Mouse (Mus musculus): Measurements from ENCODE around the gene Armh3. TPM values are rescaled to one million over a fixed set of nuclear protein-coding genes. Genes with fewer than 3 reads are reported as not detected.

Gene Armh3
- polyA plus RNA-seq, 1 experiment from 2014 or later: 19.3 TPM

- no peak overlapping the region for H3K27ac ChIP-seq
- peaks cover 56% of the 10 kb centered on the region for H3K36me3 ChIP-seq (replicated peaks)
- no peak overlapping the region for H3K4me3 ChIP-seq (replicated peaks)
- H3K27me3 ChIP-seq: no peaks in the 10 kb centered on the region
- 91% methylated on average over 10 of the region's 10 CpGs for WGBS
- H3K4me1 ChIP-seq: peaks cover 7% of the 10 kb centered on the region
- no peak overlapping the region for H3K4me2 ChIP-seq
- H3K9me3 ChIP-seq: peaks cover 5% of the 10 kb centered on the region; the same call in 1 of the 2 replicates
- no peak for ATAC-seq (ENCODE audit: low FRiP score)
- H3K9ac ChIP-seq: no peak overlapping the region
Measured at GRCm38 (mm10) chr19:46030196-46030983, 32.1 kb upstream of the Armh3 start.

- Histone ChIP-seq H3K27ac (no peak overlapping the region), H3K36me3 (replicated peaks) (peaks cover 49% of the 10 kb centered on the region), H3K9ac (no peak overlapping the region), H3K4me1 (peaks cover 7% of the 10 kb centered on the region), H3K4me3 (replicated peaks) (no peak overlapping the region), H3K27me3 (no peaks in the 10 kb centered on the region), H3K9me3 (peaks cover 5% of the 10 kb centered on the region; the same call in 1 of the 2 replicates), H3K4me2 (no peak overlapping the region)
- ATAC-seq (ENCODE audit: low FRiP score): no peak
- 100% methylated on average over 1 of the region's 1 CpGs for WGBS
Measured at GRCm38 (mm10) chr19:46029652-46030051, 31.4 kb upstream of the Armh3 start.

GRCm38 (mm10) chr19:46028747-46029320, 30.5 kb upstream of the Armh3 start:
- H3K9me3 ChIP-seq: peaks cover 5% of the 10 kb centered on the region; the same call in 1 of the 2 replicates
- no peak overlapping the region for H3K4me3 ChIP-seq (replicated peaks)
- H3K27ac ChIP-seq: no peak overlapping the region
- H3K4me1 ChIP-seq: peaks cover 7% of the 10 kb centered on the region
- 74% methylated on average over 11 of the region's 11 CpGs for WGBS
- H3K9ac ChIP-seq: no peak overlapping the region
- no peak overlapping the region for H3K4me2 ChIP-seq
- peaks cover 41% of the 10 kb centered on the region for H3K36me3 ChIP-seq (replicated peaks)
- H3K27me3 ChIP-seq: no peaks in the 10 kb centered on the region
- ATAC-seq (ENCODE audit: low FRiP score): no peak

GRCm38 (mm10) chr19:46026567-46026966, 28.3 kb upstream of the Armh3 start:
- Histone ChIP-seq H3K4me1 (0 out of 2 replicates have a peak, but pooled peaks cover 3% of the 10 kb centered on the region), H3K4me3 (replicated peaks) (no peak overlapping the region), H3K36me3 (replicated peaks) (peaks cover 18% of the 10 kb centered on the region), H3K9ac (no peak overlapping the region), H3K27ac (no peak overlapping the region), H3K27me3 (no peaks in the 10 kb centered on the region), H3K9me3 (peaks cover 5% of the 10 kb centered on the region; the same call in 1 of the 2 replicates), H3K4me2 (no peak overlapping the region)
- no peak for ATAC-seq (ENCODE audit: low FRiP score)
- 77% methylated on average over 8 of the region's 8 CpGs for WGBS

- H3K36me3 ChIP-seq (replicated peaks): peaks cover 5% of the 10 kb centered on the region; the same call in 1 of the 2 replicates
- no peak overlapping the region for H3K4me2 ChIP-seq
- H3K27ac ChIP-seq: no peak overlapping the region
- no peak overlapping the region for H3K9ac ChIP-seq
- H3K27me3 ChIP-seq: no peaks in the 10 kb centered on the region
- no peak overlapping the region for H3K4me3 ChIP-seq (replicated peaks)
- ATAC-seq (ENCODE audit: low FRiP score): no peak
- 0 out of 2 replicates have a peak, but pooled peaks cover 3% of the 10 kb centered on the region for H3K4me1 ChIP-seq
- WGBS: 87% methylated on average over 6 of the region's 6 CpGs
- H3K9me3 ChIP-seq: peaks cover 5% of the 10 kb centered on the region; the same call in 1 of the 2 replicates
Measured at GRCm38 (mm10) chr19:46024959-46025358, 26.7 kb upstream of the Armh3 start.

GRCm38 (mm10) chr19:46016023-46016422, 17.7 kb upstream of the Armh3 start:
- no peak overlapping the region for H3K4me3 ChIP-seq (replicated peaks)
- H3K36me3 ChIP-seq (replicated peaks): no peaks in the 10 kb centered on the region
- no peaks in the 10 kb centered on the region for H3K4me1 ChIP-seq
- H3K27me3 ChIP-seq: no peaks in the 10 kb centered on the region
- ATAC-seq (ENCODE audit: low FRiP score): no peak
- H3K27ac ChIP-seq: no peak overlapping the region
- no peak overlapping the region for H3K9ac ChIP-seq
- H3K9me3 ChIP-seq: no peaks in the 10 kb centered on the region
- WGBS: 74% methylated on average over 2 of the region's 2 CpGs
- H3K4me2 ChIP-seq: no peak overlapping the region

- Histone ChIP-seq H3K4me1 (no peaks in the 10 kb centered on the region), H3K4me2 (no peak overlapping the region), H3K9ac (no peak overlapping the region), H3K27me3 (no peaks in the 10 kb centered on the region), H3K9me3 (no peaks in the 10 kb centered on the region), H3K27ac (no peak overlapping the region), H3K36me3 (replicated peaks) (no peaks in the 10 kb centered on the region), H3K4me3 (replicated peaks) (no peak overlapping the region)
- 40% methylated on average over 12 of the region's 12 CpGs for WGBS
- ATAC-seq (ENCODE audit: low FRiP score): peak; percentile 82
Measured at GRCm38 (mm10) chr19:46014572-46015178, 16.4 kb upstream of the Armh3 start.

- Histone ChIP-seq H3K27ac (no peak overlapping the region), H3K36me3 (replicated peaks) (no peaks in the 10 kb centered on the region), H3K9ac (no peak overlapping the region), H3K4me2 (no peak overlapping the region), H3K9me3 (no peaks in the 10 kb centered on the region), H3K27me3 (peaks cover 29% of the 10 kb centered on the region), H3K4me1 (peaks cover 19% of the 10 kb centered on the region), H3K4me3 (replicated peaks) (no peak overlapping the region)
- 88% methylated on average over 7 of the region's 7 CpGs for WGBS
- no peak for ATAC-seq (ENCODE audit: low FRiP score)
Measured at GRCm38 (mm10) chr19:46005680-46006079, 7.4 kb upstream of the Armh3 start.

GRCm38 (mm10) chr19:46004814-46005466, 6.7 kb upstream of the Armh3 start:
- Histone ChIP-seq H3K27ac (no peak overlapping the region), H3K27me3 (peaks cover 35% of the 10 kb centered on the region), H3K9me3 (no peaks in the 10 kb centered on the region), H3K9ac (no peak overlapping the region), H3K4me2 (no peak overlapping the region), H3K4me3 (replicated peaks) (no peak overlapping the region), H3K36me3 (replicated peaks) (no peaks in the 10 kb centered on the region), H3K4me1 (peaks cover 19% of the 10 kb centered on the region)
- no peak for ATAC-seq (ENCODE audit: low FRiP score)
- WGBS: 64% methylated on average over 17 of the region's 17 CpGs

GRCm38 (mm10) chr19:46003371-46004226, 5.3 kb upstream of the Armh3 start, which contains the start of gene Hps6:
TSS of gene Hps6 (plus strand) at chr19:46003508.
- ATAC-seq (ENCODE audit: low FRiP score): peak; percentile 59; the same call in 1 of the 2 replicates
- 1% methylated on average over 70 of the region's 70 CpGs for WGBS
- peak within 1 kb of the TSS; percentile 55 for H3K4me3 ChIP-seq (replicated peaks)
- H3K27me3 ChIP-seq: peaks cover 42% of the 10 kb centered on the region
- peaks cover 21% of the 10 kb centered on the region for H3K4me1 ChIP-seq
- no peak within 1 kb of the TSS for H3K27ac ChIP-seq
- H3K9me3 ChIP-seq: no peaks in the 10 kb centered on the region
- peak within 1 kb of the TSS; percentile 96 for H3K4me2 ChIP-seq
- peak within 1 kb of the TSS; percentile 72 for H3K9ac ChIP-seq
- no peaks in the 10 kb centered on the region for H3K36me3 ChIP-seq (replicated peaks)

- no peak overlapping the region for H3K4me2 ChIP-seq
- H3K36me3 ChIP-seq (replicated peaks): no peaks in the 10 kb centered on the region
- no peak overlapping the region for H3K9ac ChIP-seq
- H3K9me3 ChIP-seq: no peaks in the 10 kb centered on the region
- H3K4me3 ChIP-seq (replicated peaks): no peak overlapping the region
- no peak for ATAC-seq (ENCODE audit: low FRiP score)
- H3K4me1 ChIP-seq: peaks cover 27% of the 10 kb centered on the region
- 94% methylated on average over 9 of the region's 9 CpGs for WGBS
- no peak overlapping the region for H3K27ac ChIP-seq
- H3K27me3 ChIP-seq: peaks cover 42% of the 10 kb centered on the region
Measured at GRCm38 (mm10) chr19:46002279-46002678, 4.0 kb upstream of the Armh3 start.
